Mouse (Mus musculus): ENCODE measurements at regions not wholly inside any gene's neighbourhood (a gene's known extent, or its start where the extent isn't known, plus 50 kb on each side); places are given as distances from the start of the nearest gene placed in this dataset.

- in situ Hi-C loops (cut with MboI, MseI), result loop anchor here (5.0 to 10.0 kb wide), 6 partner anchors 53 to 385 kb away; no protein-coding TSS in a partner anchor
Observed at GRCm38 (mm10) chr6:146019699-146020098, 88.3 kb downstream of the Sspn start.

All from T-helper 1 cell (primary cell).